Mouse (Mus musculus) embryonic facial prominence, embryonic 13.5 days (tissue): Measurements from ENCODE around the gene Srgap2. TPM values are rescaled to one million over a fixed set of nuclear protein-coding genes. Genes with fewer than 3 reads are reported as not detected.
A peak's percentile ranks its signal among the peaks of the same experiment; 100 is the strongest.

Experiments
- ATAC-seq: fragments of 200-750 bp; cut with Nextera tagmentation; 2 replicates; pipeline ENCODE4 v1.8.0; 2017; ENCODE audit warnings: low read depth; ENCODE audit not compliant: insufficient number of reproducible peaks, insufficient read depth, low FRiP score, low TSS enrichment
- H3K27ac ChIP-seq: fragments of 300-500 bp; sonication (generic); 2 replicates; pipeline ENCODE4 v1.5.1; 2015; ENCODE audit warnings: moderate library complexity, mild to moderate bottlenecking, inconsistent platforms
- H3K27me3 ChIP-seq: fragments of 300-500 bp; sonication (generic); 2 replicates; pipeline ENCODE4 v1.6.1; 2015; ENCODE audit warnings: mild to moderate bottlenecking, inconsistent platforms
- H3K36me3 ChIP-seq: fragments of 300-500 bp; sonication (generic); 2 replicates; pipeline ENCODE4 v1.6.1; 2015; ENCODE audit warnings: mild to moderate bottlenecking, inconsistent platforms
- H3K4me1 ChIP-seq: fragments of 300-500 bp; sonication (generic); 2 replicates; pipeline ENCODE4 v1.6.1; 2015; ENCODE audit warnings: inconsistent platforms
- H3K4me2 ChIP-seq: fragments of 300-500 bp; sonication (generic); 2 replicates; pipeline ENCODE4 v1.6.1; 2015; ENCODE audit warnings: moderate library complexity, mild to moderate bottlenecking, inconsistent platforms
- H3K4me3 ChIP-seq: fragments of 300-500 bp; sonication (generic); 2 replicates; pipeline ENCODE4 v1.5.1; 2015; ENCODE audit warnings: mild to moderate bottlenecking, inconsistent platforms
- H3K9ac ChIP-seq: fragments of 300-500 bp; sonication (generic); 2 replicates; pipeline ENCODE4 v1.6.1; 2015; ENCODE audit warnings: mild to moderate bottlenecking, inconsistent platforms
- H3K9me3 ChIP-seq: fragments of 300-500 bp; sonication (generic); 2 replicates; pipeline ENCODE4 v1.6.1; 2016; ENCODE audit warnings: inconsistent platforms
- WGBS: fragments of 180-500 bp; shearing (Covaris S2); methylation state at CpG from one replicate; pipeline ENCODE4 v1.1.7; 2015; ENCODE audit warnings: mixed read lengths; 5-methylcytosine and 5-hydroxymethylcytosine counted together
- polyA plus RNA-seq: library from polyadenylated mRNA; unstranded; fragments of >200 nt; fragmentation: Nextera tagmentation; extraction: Ambion mirVana; gene quantifications from 2 replicates; pipeline ENCODE4 v1.2.1, GENCODE M21; 2015

Gene Srgap2
- polyA plus RNA-seq, 1 experiment from 2014 or later = 16.6 TPM

GRCm38 (mm10) chr1:131546798-131547690 is 19.9 kb upstream of the Srgap2 start:
- no peak overlapping the region for H3K27ac ChIP-seq
- H3K9ac ChIP-seq = no peak overlapping the region
- H3K4me1 ChIP-seq = peaks cover 14% of the 10 kb centered on the region
- WGBS = 73% methylated on average over 13 of the region's 13 CpGs
- no peaks in the 10 kb centered on the region for H3K27me3 ChIP-seq
- no peak overlapping the region for H3K4me3 ChIP-seq
- H3K36me3 ChIP-seq = no peaks in the 10 kb centered on the region
- H3K4me2 ChIP-seq = no peak overlapping the region
- no peaks in the 10 kb centered on the region for H3K9me3 ChIP-seq
- ATAC-seq = no peak

- Histone ChIP-seq H3K4me3 (no peak overlapping the region), H3K27me3 (no peaks in the 10 kb centered on the region), H3K9ac (no peak overlapping the region), H3K4me1 (peaks cover 16% of the 10 kb centered on the region), H3K9me3 (no peaks in the 10 kb centered on the region), H3K36me3 (no peaks in the 10 kb centered on the region), H3K4me2 (no peak overlapping the region), H3K27ac (no peak overlapping the region)
- 83% methylated on average over 7 of the region's 7 CpGs for WGBS
- ATAC-seq = no peak
These were observed 16.9 kb upstream of the Srgap2 start for GRCm38 (mm10) chr1:131543886-131544565.

GRCm38 (mm10) chr1:131541903-131542302 is 14.8 kb upstream of the Srgap2 start:
- no peaks in the 10 kb centered on the region for H3K9me3 ChIP-seq
- H3K27me3 ChIP-seq = no peaks in the 10 kb centered on the region
- no peak overlapping the region for H3K4me2 ChIP-seq
- WGBS = 27% methylated on average over 5 of the region's 5 CpGs
- H3K36me3 ChIP-seq = no peaks in the 10 kb centered on the region
- no peak overlapping the region for H3K9ac ChIP-seq
- ATAC-seq = 0 out of 2 replicates have a peak, but pooled peaks have one; percentile 62
- H3K4me1 ChIP-seq = peaks cover 10% of the 10 kb centered on the region
- H3K4me3 ChIP-seq = no peak overlapping the region
- peak overlapping the region; percentile 83 for H3K27ac ChIP-seq

- no peak for ATAC-seq
- H3K4me1 ChIP-seq = peaks cover 10% of the 10 kb centered on the region
- no peak overlapping the region for H3K9ac ChIP-seq
- 14% methylated on average over 3 of the region's 3 CpGs for WGBS
- peak overlapping the region; percentile 83 for H3K27ac ChIP-seq
- H3K36me3 ChIP-seq = no peaks in the 10 kb centered on the region
- H3K4me3 ChIP-seq = no peak overlapping the region
- no peaks in the 10 kb centered on the region for H3K9me3 ChIP-seq
- H3K27me3 ChIP-seq = no peaks in the 10 kb centered on the region
- no peak overlapping the region for H3K4me2 ChIP-seq
These were observed 14.3 kb upstream of the Srgap2 start for GRCm38 (mm10) chr1:131541431-131541830.

- WGBS = 35% methylated on average over 5 of the region's 5 CpGs
These were observed 13.6 kb upstream of the Srgap2 start for GRCm38 (mm10) chr1:131540795-131541194.

GRCm38 (mm10) chr1:131539771-131540170 is 12.6 kb upstream of the Srgap2 start:
- Histone ChIP-seq H3K36me3 (no peaks in the 10 kb centered on the region), H3K4me3 (no peak overlapping the region), H3K27ac (no peak overlapping the region), H3K4me1 (peaks cover 10% of the 10 kb centered on the region), H3K9me3 (no peaks in the 10 kb centered on the region), H3K9ac (no peak overlapping the region), H3K27me3 (no peaks in the 10 kb centered on the region), H3K4me2 (no peak overlapping the region)
- 86% methylated on average over 4 of the region's 4 CpGs for WGBS
- no peak for ATAC-seq

More at GRCm38 (mm10) chr1:131540795-131541194, 13.6 kb upstream of the Srgap2 start:
- H3K4me1 ChIP-seq = peaks cover 10% of the 10 kb centered on the region
- H3K9ac ChIP-seq = no peak overlapping the region
- no peaks in the 10 kb centered on the region for H3K36me3 ChIP-seq
- ATAC-seq = no peak
- H3K4me2 ChIP-seq = no peak overlapping the region
- no peaks in the 10 kb centered on the region for H3K27me3 ChIP-seq
- H3K9me3 ChIP-seq = no peaks in the 10 kb centered on the region
- H3K4me3 ChIP-seq = no peak overlapping the region
- H3K27ac ChIP-seq = peak overlapping the region; percentile 83; the same call in 1 of the 2 replicates

- peak overlapping the region; percentile 89 for H3K27ac ChIP-seq
- H3K4me2 ChIP-seq = peak overlapping the region; percentile 87
- H3K36me3 ChIP-seq = no peaks in the 10 kb centered on the region
- H3K4me1 ChIP-seq = peaks cover 35% of the 10 kb centered on the region
- no peak for ATAC-seq
- WGBS = under 1% methylated on average over 9 of the region's 9 CpGs
- H3K4me3 ChIP-seq = peak overlapping the region; percentile 71
- no peaks in the 10 kb centered on the region for H3K27me3 ChIP-seq
- H3K9ac ChIP-seq = peak overlapping the region; percentile 77
- H3K9me3 ChIP-seq = no peaks in the 10 kb centered on the region
These were observed 1.5 kb upstream of the Srgap2 start for GRCm38 (mm10) chr1:131528561-131529166.

GRCm38 (mm10) chr1:131528081-131528507 is 942 bp upstream of the Srgap2 start:
- no peaks in the 10 kb centered on the region for H3K36me3 ChIP-seq
- no peak for ATAC-seq
- H3K27me3 ChIP-seq = no peaks in the 10 kb centered on the region
- no peaks in the 10 kb centered on the region for H3K9me3 ChIP-seq
- peak overlapping the region; percentile 87 for H3K4me2 ChIP-seq
- peak overlapping the region; percentile 77 for H3K9ac ChIP-seq
- peaks cover 41% of the 10 kb centered on the region for H3K4me1 ChIP-seq
- under 1% methylated on average over 34 of the region's 34 CpGs for WGBS
- H3K27ac ChIP-seq = peak overlapping the region; percentile 89
- H3K4me3 ChIP-seq = peak overlapping the region; percentile 71

GRCm38 (mm10) chr1:131526371-131527270 is 531 bp downstream of the Srgap2 start:
- Histone ChIP-seq H3K4me1 (peaks cover 51% of the 10 kb centered on the region), H3K27ac (peak overlapping the region; percentile 97), H3K27me3 (no peaks in the 10 kb centered on the region), H3K4me3 (peak overlapping the region; percentile 73), H3K4me2 (peak overlapping the region; percentile 91), H3K9me3 (no peaks in the 10 kb centered on the region), H3K36me3 (no peaks in the 10 kb centered on the region), H3K9ac (peak overlapping the region; percentile 88)
- under 1% methylated on average over 79 of the region's 81 CpGs for WGBS
- ATAC-seq = peak; percentile 34

- H3K4me3 ChIP-seq = peak overlapping the region; percentile 73
- no peaks in the 10 kb centered on the region for H3K36me3 ChIP-seq
- WGBS = under 1% methylated on average over 41 of the region's 41 CpGs
- H3K9ac ChIP-seq = peak overlapping the region; percentile 88
- H3K4me1 ChIP-seq = peaks cover 50% of the 10 kb centered on the region
- peak overlapping the region; percentile 97 for H3K27ac ChIP-seq
- H3K27me3 ChIP-seq = no peaks in the 10 kb centered on the region
- no peaks in the 10 kb centered on the region for H3K9me3 ChIP-seq
- H3K4me2 ChIP-seq = peak overlapping the region; percentile 91
- ATAC-seq = no peak
These were observed 1.4 kb downstream of the Srgap2 start for GRCm38 (mm10) chr1:131525586-131526271.
